Mouse (Mus musculus): ENCODE data around the gene S100a9. TPM values are rescaled to one million over a fixed set of nuclear protein-coding genes. Genes with fewer than 3 reads are reported as not detected.

Gene S100a9
- polyA plus RNA-seq, 1 experiment from 2014 or later, result 0.86 TPM

- 76% methylated on average over 1 of the region's 1 CpGs for WGBS
These were observed 48.2 kb downstream of the S100a9 start for GRCm38 (mm10) chr3:90647291-90647690.

GRCm38 (mm10) chr3:90644220-90644619 lies 51.3 kb downstream of the S100a9 start:
- peak; percentile 38 for DNase-seq (ENCODE audit: low spot score)
- no peak for ATAC-seq (ENCODE audit: low FRiP score)
- WGBS, result 45% methylated on average over 3 of the region's 3 CpGs

More at GRCm38 (mm10) chr3:90647291-90647690, 48.2 kb downstream of the S100a9 start:
- DNase-seq (ENCODE audit: low spot score) (no peak), ATAC-seq (ENCODE audit: low FRiP score) (no peak)
- Histone ChIP-seq H3K4me2 (replicated peaks; ENCODE audit: low read depth, low read length) (no peak overlapping the region), H3K4me3 (ENCODE audit: low read depth, low read length) (no peak overlapping the region), H3K27ac (ENCODE audit: low read depth, low read length) (no peak overlapping the region), H3K27me3 (ENCODE audit: control insufficient read depth, insufficient read depth, low read length) (no peaks in the 10 kb centered on the region), H3K4me1 (replicated peaks; ENCODE audit: control insufficient read depth, insufficient read depth, low read length) (no peaks in the 10 kb centered on the region), H3K9me3 (ENCODE audit: control insufficient read depth, low read length) (no peaks in the 10 kb centered on the region), H3K9ac (ENCODE audit: low read depth, low read length) (no peak overlapping the region), H3K36me3 (ENCODE audit: control insufficient read depth, insufficient read depth, low read length) (no peaks in the 10 kb centered on the region)

More at GRCm38 (mm10) chr3:90644220-90644619, 51.3 kb downstream of the S100a9 start:
- Histone ChIP-seq H3K4me3 (ENCODE audit: low read depth, low read length) (no peak overlapping the region), H3K36me3 (ENCODE audit: control insufficient read depth, insufficient read depth, low read length) (no peaks in the 10 kb centered on the region), H3K9me3 (ENCODE audit: control insufficient read depth, low read length) (no peaks in the 10 kb centered on the region), H3K27ac (ENCODE audit: low read depth, low read length) (no peak overlapping the region), H3K9ac (ENCODE audit: low read depth, low read length) (no peak overlapping the region), H3K4me2 (replicated peaks; ENCODE audit: low read depth, low read length) (no peak overlapping the region), H3K27me3 (ENCODE audit: control insufficient read depth, insufficient read depth, low read length) (no peaks in the 10 kb centered on the region), H3K4me1 (replicated peaks; ENCODE audit: control insufficient read depth, insufficient read depth, low read length) (no peaks in the 10 kb centered on the region)

Other genes starting within 250 kb of the S100a9 start
- gene Npr1, start 229.9 kb downstream of the S100a9 start, polyA plus RNA-seq (2014; fragmentation: Nextera tagmentation; extraction: Ambion mirVana), result 2.5 and 3.7 TPM in 2 replicates
- gene Ilf2, start 219.6 kb downstream of the S100a9 start, polyA plus RNA-seq (2014; fragmentation: Nextera tagmentation; extraction: Ambion mirVana), result 364 and 368 TPM in 2 replicates
- gene Snapin, start 204.7 kb downstream of the S100a9 start, polyA plus RNA-seq (2014; fragmentation: Nextera tagmentation; extraction: Ambion mirVana), result 72.3 and 77.9 TPM in 2 replicates
- 138 and 143 TPM in 2 replicates for gene Chtop, start 186.2 kb downstream of the S100a9 start, polyA plus RNA-seq (2014; fragmentation: Nextera tagmentation; extraction: Ambion mirVana)
- 8.4 and 9.8 TPM in 2 replicates for gene S100a1, start 181.3 kb downstream of the S100a9 start, polyA plus RNA-seq (2014; fragmentation: Nextera tagmentation; extraction: Ambion mirVana)
- gene S100a13, start 181.3 kb downstream of the S100a9 start, polyA plus RNA-seq (2014; fragmentation: Nextera tagmentation; extraction: Ambion mirVana), result 10.9 and 15.0 TPM in 2 replicates
- not detected in 2 replicates for gene S100a14, start 168.9 kb downstream of the S100a9 start, polyA plus RNA-seq (2014; fragmentation: Nextera tagmentation; extraction: Ambion mirVana)
- 57.0 and 59.8 TPM in 2 replicates for gene S100a16, start 158.5 kb downstream of the S100a9 start, polyA plus RNA-seq (2014; fragmentation: Nextera tagmentation; extraction: Ambion mirVana)
- gene S100a3, start 135.1 kb downstream of the S100a9 start, polyA plus RNA-seq (2014; fragmentation: Nextera tagmentation; extraction: Ambion mirVana), result 0.39 TPM in 1 of 2 replicates, not detected in the other
- not detected in 2 replicates for gene S100a2, start 105.5 kb downstream of the S100a9 start, polyA plus RNA-seq (2014; fragmentation: Nextera tagmentation; extraction: Ambion mirVana)
- gene Gm42674, start 93.8 kb downstream of the S100a9 start, polyA plus RNA-seq (2014; fragmentation: Nextera tagmentation; extraction: Ambion mirVana), result not detected in 2 replicates
- 0.91 and 1.4 TPM in 2 replicates for gene S100a4, start 92.0 kb downstream of the S100a9 start, polyA plus RNA-seq (2014; fragmentation: Nextera tagmentation; extraction: Ambion mirVana)
- gene S100a5, start 87.2 kb downstream of the S100a9 start, polyA plus RNA-seq (2014; fragmentation: Nextera tagmentation; extraction: Ambion mirVana), result not detected in 2 replicates
- gene S100a6, start 82.8 kb downstream of the S100a9 start, polyA plus RNA-seq (2014; fragmentation: Nextera tagmentation; extraction: Ambion mirVana), result 23.5 and 25.9 TPM in 2 replicates
- gene S100a7a, start 41.7 kb downstream of the S100a9 start, polyA plus RNA-seq (2014; fragmentation: Nextera tagmentation; extraction: Ambion mirVana), result not detected in 2 replicates
- 2.8 and 4.2 TPM in 2 replicates for gene S100a8, start 26.7 kb downstream of the S100a9 start, polyA plus RNA-seq (2014; fragmentation: Nextera tagmentation; extraction: Ambion mirVana)
- gene Pglyrp4, start 31.2 kb upstream of the S100a9 start, polyA plus RNA-seq (2014; fragmentation: Nextera tagmentation; extraction: Ambion mirVana), result not detected in 2 replicates
- gene Gm5849, start 82.2 kb upstream of the S100a9 start, polyA plus RNA-seq (2014; fragmentation: Nextera tagmentation; extraction: Ambion mirVana), result not detected in 2 replicates